Mouse (Mus musculus) liver, embryonic 11.5 days (tissue): ENCODE measurements around the gene Tstd2. TPM values are rescaled to one million over a fixed set of nuclear protein-coding genes. Genes with fewer than 3 reads are reported as not detected.

ENCODE experiments used
- ATAC-seq: fragments of 200-750 bp; cut with Nextera tagmentation; replicated peaks from 2 replicates; pipeline ENCODE4 v1.8.0; 2017; ENCODE audit warnings: moderate number of reproducible peaks, mild to moderate bottlenecking, moderate TSS enrichment, moderate library complexity; ENCODE audit not compliant: low FRiP score
- DNase-seq: peaks from one replicate; pipeline ENCODE4 v3.0.0-alpha.2; 2017; ENCODE audit warnings: low spot score
- H3K27ac ChIP-seq: fragments of 300-500 bp; sonication (generic); 2 replicates; pipeline ENCODE4 v1.5.1; 2014; ENCODE audit warnings: mild to moderate bottlenecking, low read depth, low read length, control low read depth
- H3K27me3 ChIP-seq: fragments of 300-500 bp; sonication (generic); replicated peaks from 2 replicates; pipeline ENCODE4 v1.6.1; 2014; ENCODE audit warnings: low read length, mixed read lengths; ENCODE audit not compliant: control insufficient read depth, insufficient read depth
- H3K36me3 ChIP-seq: fragments of 300-500 bp; sonication (generic); 2 replicates; pipeline ENCODE4 v1.6.1; 2014; ENCODE audit warnings: mild to moderate bottlenecking, low read length, moderate library complexity, mixed read lengths; ENCODE audit not compliant: control insufficient read depth, insufficient read depth
- H3K4me1 ChIP-seq: fragments of 300-500 bp; sonication (generic); replicated peaks from 2 replicates; pipeline ENCODE4 v1.6.1; 2014; ENCODE audit warnings: low read length, mixed read lengths; ENCODE audit not compliant: control insufficient read depth, insufficient read depth
- H3K4me2 ChIP-seq: fragments of 300-500 bp; sonication (generic); 2 replicates; pipeline ENCODE4 v1.6.1; 2014; ENCODE audit warnings: mild to moderate bottlenecking, control low read depth, moderate library complexity
- H3K4me3 ChIP-seq: fragments of 300-500 bp; sonication (generic); 2 replicates; pipeline ENCODE4 v1.5.1; 2014; ENCODE audit warnings: low read depth, low read length, control low read depth
- H3K9ac ChIP-seq: fragments of 300-500 bp; sonication (generic); 2 replicates; pipeline ENCODE4 v1.6.1; 2014; ENCODE audit warnings: low read depth, low read length, control low read depth
- H3K9me3 ChIP-seq: fragments of 300-500 bp; sonication (generic); 2 replicates; pipeline ENCODE4 v1.6.1; 2016; ENCODE audit warnings: low read length, inconsistent platforms, mixed read lengths; ENCODE audit not compliant: control insufficient read depth
- WGBS: fragments of 180-500 bp; shearing (Covaris S2); extraction: QIAGEN DNeasy Blood & Tissue Kit; methylation state at CpG from one replicate; pipeline ENCODE4 v1.1.7; 2014; 5-methylcytosine and 5-hydroxymethylcytosine counted together
- polyA plus RNA-seq: library from polyadenylated mRNA; unstranded; fragments of >200 nt; fragmentation: Nextera tagmentation; extraction: Ambion mirVana; gene quantifications from 2 replicates; pipeline ENCODE4 v1.2.1, GENCODE M21; 2014

The Tstd2 gene
- polyA plus RNA-seq, 1 experiment from 2014 or later, result 30.8 TPM

DNA sequence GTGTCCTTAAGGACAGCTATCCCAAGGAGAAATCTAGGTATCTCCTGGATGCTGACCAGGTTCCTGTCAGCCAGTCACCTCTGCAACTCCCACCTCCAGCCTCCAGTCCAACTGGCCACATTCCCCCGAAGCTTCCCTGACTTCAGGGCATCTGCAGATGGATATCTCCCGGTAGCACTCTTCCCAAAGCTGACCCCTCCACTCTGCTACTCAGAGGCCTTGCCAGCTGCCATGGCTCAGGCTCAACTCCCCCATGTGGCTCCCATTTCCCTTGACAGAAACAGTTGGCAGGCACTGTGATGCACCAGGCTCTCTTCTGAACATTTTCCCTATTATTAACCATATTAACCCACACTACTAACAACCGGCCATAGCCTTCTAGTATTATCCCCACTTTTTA, 27.1 kb downstream of the Tstd2 start:
- Histone ChIP-seq H3K27me3 (no peaks in the 10 kb centered on the region), H3K27ac (no peak overlapping the region), H3K4me2 (no peak overlapping the region), H3K9ac (no peak overlapping the region), H3K4me3 (no peak overlapping the region), H3K9me3 (no peaks in the 10 kb centered on the region), H3K36me3 (peaks cover 32% of the 10 kb centered on the region), H3K4me1 (no peaks in the 10 kb centered on the region)
- DNase-seq (no peak), ATAC-seq (no peak)
- WGBS, result 68% methylated on average over 3 of the region's 3 CpGs

DNA sequence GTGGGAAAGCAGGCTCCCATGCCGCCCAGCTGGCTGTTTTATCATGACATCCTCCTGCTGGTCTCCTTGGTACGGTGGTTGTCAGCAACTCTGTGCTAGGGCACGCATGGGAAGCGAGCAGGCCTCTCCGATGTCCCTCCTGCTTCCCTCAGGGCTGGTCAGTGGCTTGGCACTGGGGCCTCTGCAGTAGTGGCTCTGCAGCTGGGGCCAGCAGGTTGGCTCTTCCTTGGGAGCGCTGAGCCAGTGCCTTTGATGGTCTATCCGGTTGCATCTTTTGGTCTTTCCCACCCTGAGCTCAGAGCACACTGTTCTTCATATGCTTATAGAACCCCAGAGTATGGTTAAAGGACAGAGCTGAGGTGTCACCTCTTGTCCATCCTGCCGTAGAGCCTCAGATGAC, 28.4 kb downstream of the Tstd2 start:
- H3K4me1 ChIP-seq, result no peaks in the 10 kb centered on the region
- H3K9me3 ChIP-seq, result no peaks in the 10 kb centered on the region
- no peak overlapping the region for H3K4me3 ChIP-seq
- no peak overlapping the region for H3K27ac ChIP-seq
- no peaks in the 10 kb centered on the region for H3K27me3 ChIP-seq
- H3K9ac ChIP-seq, result no peak overlapping the region
- WGBS, result 93% methylated on average over 8 of the region's 8 CpGs
- H3K4me2 ChIP-seq, result no peak overlapping the region
- ATAC-seq, result no peak
- DNase-seq, result no peak
- H3K36me3 ChIP-seq, result peaks cover 20% of the 10 kb centered on the region; the same call in 1 of the 2 replicates

DNA sequence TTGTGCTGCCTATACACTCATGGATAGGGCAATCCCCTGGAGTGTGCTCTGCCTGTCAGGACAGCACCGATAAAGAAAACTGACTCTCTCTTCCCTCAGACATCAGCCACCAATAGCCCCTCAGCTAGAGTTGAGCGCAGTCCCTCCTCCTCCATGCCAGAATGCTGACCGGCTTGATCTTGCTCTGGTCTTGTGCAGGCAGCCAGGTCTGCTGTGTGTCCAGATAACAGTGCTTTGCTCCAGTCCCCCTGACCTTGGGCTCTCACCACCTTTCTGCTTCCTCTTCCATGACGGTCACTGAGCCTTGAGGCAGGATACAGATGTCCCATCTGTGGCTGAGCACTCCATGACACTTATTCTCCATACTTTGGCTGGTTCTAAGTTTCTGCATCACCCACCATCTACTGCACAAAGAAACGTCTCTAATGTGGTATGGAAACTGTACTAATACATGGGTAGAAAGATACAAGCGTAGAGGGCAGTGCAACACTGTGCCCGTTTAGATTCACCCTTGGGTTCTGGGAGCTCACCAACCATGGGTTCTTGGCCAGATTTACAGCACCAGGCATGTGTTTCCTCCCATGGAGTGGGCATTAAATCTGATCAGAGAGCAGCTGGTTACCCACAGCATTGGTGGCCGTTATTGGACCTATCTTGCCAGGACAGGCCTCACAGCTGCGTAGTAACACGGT, 36.3 kb downstream of the Tstd2 start:
- no peaks in the 10 kb centered on the region for H3K27me3 ChIP-seq
- no peaks in the 10 kb centered on the region for H3K9me3 ChIP-seq
- DNase-seq, result no peak
- no peak overlapping the region for H3K4me2 ChIP-seq
- H3K27ac ChIP-seq, result no peak overlapping the region
- ATAC-seq, result no peak
- peaks cover 3% of the 10 kb centered on the region; the same call in 1 of the 2 replicates for H3K36me3 ChIP-seq
- peaks cover 8% of the 10 kb centered on the region for H3K4me1 ChIP-seq
- WGBS, result 87% methylated on average over 10 of the region's 10 CpGs
- no peak overlapping the region for H3K4me3 ChIP-seq
- H3K9ac ChIP-seq, result no peak overlapping the region

DNA sequence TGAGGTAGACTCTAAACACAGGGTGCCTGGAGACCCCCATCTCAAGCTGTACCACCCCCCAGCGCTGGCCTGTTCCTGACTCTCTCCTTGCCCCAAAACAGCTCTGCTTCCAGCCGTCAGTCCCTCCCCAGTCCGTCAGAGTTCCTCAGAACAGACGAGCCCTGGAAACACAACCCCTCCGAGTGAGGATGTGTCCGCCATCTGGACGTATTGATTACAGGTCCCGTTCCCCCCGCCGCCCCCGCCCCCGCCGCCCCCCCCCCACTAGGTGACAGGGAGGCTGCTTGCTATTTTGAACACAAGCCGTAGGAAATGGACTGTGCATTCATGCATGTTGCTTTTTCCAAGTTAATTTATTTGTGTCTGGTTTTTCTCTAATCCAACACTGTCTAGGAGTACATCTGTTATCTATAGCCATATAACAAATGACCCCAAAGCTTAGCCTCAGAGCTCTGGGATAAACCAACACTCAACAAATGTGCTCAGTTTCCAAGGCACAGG, 37.2 kb downstream of the Tstd2 start:
- no peak overlapping the region for H3K27ac ChIP-seq

DNA sequence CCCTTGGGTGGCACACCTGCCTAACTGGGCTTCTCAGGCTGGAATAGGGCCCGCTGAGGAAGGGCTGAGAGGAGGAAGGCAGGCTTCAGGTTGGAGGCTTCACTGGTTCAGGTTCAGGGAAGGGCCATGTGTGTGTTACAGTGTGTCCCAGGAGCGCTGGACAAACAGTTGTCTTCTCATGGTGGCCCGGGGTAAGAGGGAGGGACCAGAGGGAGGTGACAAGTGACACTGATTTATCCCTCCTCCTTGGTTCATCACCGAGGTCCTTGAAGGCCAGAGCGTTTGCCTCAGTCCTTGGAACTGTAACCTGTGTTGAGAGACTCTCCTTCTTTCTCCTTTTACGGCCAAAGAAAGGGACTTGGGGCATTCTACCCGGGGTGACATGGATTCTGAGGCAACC, 38.0 kb downstream of the Tstd2 start:
- Histone ChIP-seq H3K4me2 (no peak overlapping the region), H3K27me3 (no peaks in the 10 kb centered on the region), H3K9me3 (no peaks in the 10 kb centered on the region), H3K4me1 (peaks cover 8% of the 10 kb centered on the region), H3K4me3 (no peak overlapping the region), H3K9ac (no peak overlapping the region), H3K27ac (no peak overlapping the region), H3K36me3 (peaks cover 4% of the 10 kb centered on the region; the same call in 1 of the 2 replicates)
- no peak for ATAC-seq
- DNase-seq, result no peak
- 43% methylated on average over 7 of the region's 7 CpGs for WGBS

More for the DNA sequence above, 37.2 kb downstream of the Tstd2 start:
- Histone ChIP-seq H3K4me2 (peak overlapping the region; percentile 16; the same call in 1 of the 2 replicates), H3K9ac (no peak overlapping the region), H3K36me3 (peaks cover 4% of the 10 kb centered on the region; the same call in 1 of the 2 replicates), H3K27me3 (no peaks in the 10 kb centered on the region), H3K4me1 (peaks cover 8% of the 10 kb centered on the region), H3K4me3 (no peak overlapping the region), H3K9me3 (no peaks in the 10 kb centered on the region)
- DNase-seq (no peak), ATAC-seq (no peak)
- 29% methylated on average over 14 of the region's 14 CpGs for WGBS

DNA sequence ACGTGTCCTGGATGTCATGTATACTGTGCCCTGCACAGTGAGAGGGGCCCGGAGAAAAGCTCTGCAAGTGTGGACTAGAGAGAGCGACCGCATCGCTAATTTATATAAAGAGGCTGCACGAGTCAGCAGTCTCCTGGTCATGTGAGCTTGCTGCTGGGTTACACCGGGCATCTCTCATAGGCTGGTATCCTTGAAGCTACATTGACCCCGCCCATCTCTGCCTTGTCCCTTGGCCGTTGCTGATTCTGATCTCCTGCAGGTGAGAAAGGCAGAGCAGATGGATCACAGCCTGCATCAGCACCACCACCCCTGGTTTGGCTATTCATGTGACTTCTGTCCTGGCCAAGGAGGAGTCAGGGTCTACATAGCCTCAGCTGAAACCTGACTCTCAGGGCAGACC, 39.4 kb downstream of the Tstd2 start:
- Histone ChIP-seq H3K9ac (no peak overlapping the region), H3K27me3 (no peaks in the 10 kb centered on the region), H3K4me3 (no peak overlapping the region), H3K9me3 (no peaks in the 10 kb centered on the region), H3K4me2 (no peak overlapping the region), H3K27ac (no peak overlapping the region), H3K4me1 (peaks cover 8% of the 10 kb centered on the region), H3K36me3 (peaks cover 7% of the 10 kb centered on the region)
- WGBS, result 84% methylated on average over 9 of the region's 9 CpGs
- ATAC-seq (no peak), DNase-seq (no peak)

DNA sequence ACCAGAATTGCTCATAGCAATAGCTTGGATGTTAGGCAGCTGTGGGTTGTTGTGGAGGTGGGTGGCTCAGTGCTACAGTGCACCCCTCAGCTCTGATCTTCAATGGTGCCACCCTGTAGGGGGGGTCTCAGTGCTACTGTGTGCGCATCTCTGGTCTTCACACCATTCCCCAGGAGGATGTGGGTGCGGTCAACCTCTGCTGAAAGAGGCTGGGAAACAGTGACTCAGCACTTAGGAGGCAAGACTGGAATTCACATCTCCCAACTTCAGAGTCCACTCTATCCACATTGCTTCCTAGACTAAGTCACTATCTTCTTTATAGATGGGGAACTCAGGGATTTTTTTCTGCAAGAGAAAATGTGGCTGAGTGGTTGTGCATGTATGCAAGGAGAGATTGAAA, 40.9 kb downstream of the Tstd2 start:
- H3K4me3 ChIP-seq, result no peak overlapping the region
- peaks cover 7% of the 10 kb centered on the region for H3K36me3 ChIP-seq
- H3K9me3 ChIP-seq, result no peaks in the 10 kb centered on the region
- peaks cover 8% of the 10 kb centered on the region for H3K4me1 ChIP-seq
- no peak overlapping the region for H3K4me2 ChIP-seq
- no peak overlapping the region for H3K27ac ChIP-seq
- WGBS, result 85% methylated on average over 2 of the region's 2 CpGs
- H3K27me3 ChIP-seq, result no peaks in the 10 kb centered on the region
- ATAC-seq (no peak), DNase-seq (no peak)
- no peak overlapping the region for H3K9ac ChIP-seq

DNA sequence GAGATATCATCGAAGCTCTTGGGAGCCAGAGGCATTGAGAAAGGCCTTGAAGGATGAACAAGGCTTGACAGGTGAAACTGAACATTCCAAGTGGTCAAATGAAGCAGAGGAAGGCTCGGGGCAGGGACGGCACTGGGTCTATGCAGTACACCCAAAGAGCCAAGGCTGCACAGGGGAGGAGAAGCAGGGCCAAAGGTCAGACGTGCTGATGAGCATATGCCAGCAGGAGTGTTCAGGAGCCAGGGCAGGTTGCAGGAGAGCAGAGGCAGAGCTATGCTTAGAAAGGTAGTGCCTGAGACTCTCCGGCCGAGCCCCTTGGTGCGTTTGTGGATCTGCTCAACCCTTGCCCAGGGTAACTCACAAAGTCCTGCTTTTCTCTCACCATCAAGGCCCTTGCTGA, 41.9 kb downstream of the Tstd2 start:
- Histone ChIP-seq H3K27ac (no peak overlapping the region), H3K4me1 (peaks cover 8% of the 10 kb centered on the region), H3K9me3 (no peaks in the 10 kb centered on the region), H3K4me2 (no peak overlapping the region), H3K36me3 (peaks cover 7% of the 10 kb centered on the region), H3K9ac (no peak overlapping the region), H3K4me3 (no peak overlapping the region), H3K27me3 (no peaks in the 10 kb centered on the region)
- WGBS, result 88% methylated on average over 7 of the region's 7 CpGs
- ATAC-seq, result no peak
- no peak for DNase-seq

DNA sequence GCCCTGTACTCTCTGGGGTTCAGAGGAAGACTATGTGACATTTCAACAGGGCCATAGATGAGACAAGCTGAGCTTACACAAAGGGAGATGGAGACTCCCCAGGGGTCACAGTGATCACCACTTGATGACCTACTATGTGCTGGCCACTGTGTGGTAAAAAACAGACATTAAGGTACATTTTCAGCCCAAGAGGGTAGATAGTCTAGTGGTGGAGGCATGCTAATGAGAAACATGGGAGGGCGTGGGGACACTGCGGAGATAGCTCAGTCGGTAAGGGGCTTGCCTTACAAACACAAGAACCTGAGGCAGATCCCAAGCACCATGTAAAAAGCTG, 42.7 kb downstream of the Tstd2 start:
- DNase-seq (no peak), ATAC-seq (no peak)
- H3K4me2 ChIP-seq, result no peak overlapping the region
- no peaks in the 10 kb centered on the region for H3K9me3 ChIP-seq
- no peak overlapping the region for H3K9ac ChIP-seq
- H3K4me1 ChIP-seq, result peaks cover 4% of the 10 kb centered on the region
- H3K27me3 ChIP-seq, result no peaks in the 10 kb centered on the region
- no peak overlapping the region for H3K4me3 ChIP-seq
- 95% methylated on average over 3 of the region's 3 CpGs for WGBS
- peaks cover 10% of the 10 kb centered on the region for H3K36me3 ChIP-seq
- no peak overlapping the region for H3K27ac ChIP-seq
